Mouse (Mus musculus) embryo, embryonic 11.5 days (tissue): Measurements from ENCODE around the gene Cst9.
A peak's percentile ranks its signal among the peaks of the same experiment; 100 is the strongest.

Experiments
- DNase-seq: peaks from one replicate; pipeline ENCODE4 v3.0.0-alpha.2; 2012; ENCODE audit warnings: low read depth, low spot score

Cst9 gene

GRCm38 (mm10) chr2:148834912-148835311 lies at the start of gene Cst9:
Gene Cst9 (plus strand): TSS chr2:148835147.
- no peak for DNase-seq

DNA sequence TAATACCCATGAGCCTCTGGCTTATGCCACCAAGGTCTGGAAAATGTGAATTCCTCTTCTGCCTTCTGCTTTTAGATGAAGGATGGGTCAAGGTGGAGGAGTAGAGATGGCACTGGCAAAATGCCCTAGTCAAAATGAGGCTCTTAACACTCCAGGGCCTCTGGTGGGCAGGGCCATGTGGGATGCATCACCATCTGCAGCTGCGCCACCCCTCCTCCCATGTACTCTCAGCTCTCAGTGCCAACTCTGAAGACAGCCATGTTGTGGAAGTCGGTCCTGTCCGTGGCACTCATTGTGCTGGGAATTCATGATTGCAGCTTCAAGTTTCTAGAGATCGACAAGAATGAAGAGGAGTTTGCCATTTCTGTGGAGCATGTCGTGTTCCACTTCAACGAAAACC lies 45.8 kb upstream of the Cst9 start, which contains the start of gene Cst12:
Cst12 (plus strand) TSS at position 220 of the 400 bp plus-strand sequence.
- DNase-seq = no peak

DNA sequence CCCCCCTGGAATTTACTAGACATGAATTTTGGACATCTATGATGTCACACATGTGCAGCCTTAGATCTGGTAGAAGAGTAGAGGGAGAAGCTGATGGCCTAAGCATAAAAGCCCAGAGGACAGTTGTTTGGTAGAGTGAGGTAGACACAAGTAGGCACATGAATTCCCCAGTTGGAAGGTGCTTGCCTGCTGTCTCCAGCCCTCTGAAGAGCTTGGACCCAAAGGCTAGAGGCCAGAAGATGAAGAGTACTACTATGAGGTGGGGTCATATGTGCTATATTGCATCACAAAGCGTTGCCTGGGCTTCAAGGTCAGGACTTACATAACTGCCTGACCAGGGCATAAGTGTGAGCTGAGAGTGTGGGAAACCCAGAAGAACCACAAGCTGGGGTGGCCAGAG lies 36.5 kb upstream of the Cst9 start, which contains the start of gene Cst8:
Cst8 (plus strand) TSS at position 301 of the 400 bp plus-strand sequence.
- DNase-seq = no peak

- no peak for DNase-seq
Measured at GRCm38 (mm10) chr2:148801491-148801921, 33.4 kb upstream of the Cst9 start.

DNA sequence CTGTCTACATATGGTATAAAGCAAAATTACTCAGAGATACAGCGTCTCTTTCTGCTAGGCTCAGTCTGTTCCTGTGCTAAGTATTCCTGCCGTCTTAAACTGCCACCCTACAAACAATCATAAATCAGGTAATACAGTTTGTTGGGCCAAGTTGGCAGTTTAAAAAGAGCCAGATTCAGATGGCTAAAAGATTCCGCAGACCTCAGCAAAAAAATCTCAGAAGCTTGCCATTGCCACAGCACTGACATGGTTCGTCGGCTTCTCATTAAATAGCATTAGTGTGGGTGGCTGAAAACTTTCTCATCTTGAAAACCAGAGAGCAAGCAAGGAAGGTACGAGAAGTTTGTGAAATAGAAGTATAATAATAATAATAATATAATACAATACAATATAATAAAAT lies 28.3 kb upstream of the Cst9 start:
- DNase-seq = no peak

GRCm38 (mm10) chr2:148819909-148820308 lies 15.0 kb upstream of the Cst9 start, which contains the start of gene Cst13:
Gene Cst13 (plus strand): TSS chr2:148820081.
- DNase-seq = no peak

- DNase-seq = no peak
Measured at GRCm38 (mm10) chr2:148825986-148826385, 9.0 kb upstream of the Cst9 start.

DNA sequence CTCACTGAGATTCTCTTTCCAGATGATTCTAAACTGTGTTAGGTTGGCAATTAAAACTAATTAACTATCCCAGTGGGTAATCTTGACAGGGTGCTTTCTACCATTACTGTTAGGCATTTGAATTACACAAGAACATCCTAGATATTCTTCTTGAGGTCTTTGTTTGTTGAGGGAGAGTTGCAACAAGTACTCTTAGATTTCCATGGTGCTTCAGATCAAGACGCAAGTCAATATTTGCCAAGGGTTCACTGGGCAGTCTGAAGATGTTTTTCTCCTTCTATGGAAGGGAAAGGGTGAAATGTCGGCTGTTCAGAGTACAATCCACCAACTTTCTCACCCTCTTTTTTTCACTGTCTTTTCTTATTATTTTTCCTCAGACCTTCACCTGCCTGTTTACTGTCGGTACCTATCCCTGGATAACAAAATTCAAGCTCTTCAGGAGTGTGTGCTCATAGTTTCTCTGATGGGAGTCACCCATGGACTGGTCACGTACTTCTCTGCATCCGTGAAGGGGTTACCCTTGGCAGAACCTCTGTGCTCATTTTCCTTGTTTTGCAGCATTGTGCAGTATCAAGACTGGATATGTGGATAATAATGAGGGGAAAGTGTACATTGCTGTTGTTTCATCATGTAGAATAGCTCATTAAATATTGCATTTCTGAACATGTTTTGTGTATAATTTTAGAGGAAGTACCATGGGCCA lies 3.3 kb downstream of the Cst9 start:
- no peak for DNase-seq

DNA sequence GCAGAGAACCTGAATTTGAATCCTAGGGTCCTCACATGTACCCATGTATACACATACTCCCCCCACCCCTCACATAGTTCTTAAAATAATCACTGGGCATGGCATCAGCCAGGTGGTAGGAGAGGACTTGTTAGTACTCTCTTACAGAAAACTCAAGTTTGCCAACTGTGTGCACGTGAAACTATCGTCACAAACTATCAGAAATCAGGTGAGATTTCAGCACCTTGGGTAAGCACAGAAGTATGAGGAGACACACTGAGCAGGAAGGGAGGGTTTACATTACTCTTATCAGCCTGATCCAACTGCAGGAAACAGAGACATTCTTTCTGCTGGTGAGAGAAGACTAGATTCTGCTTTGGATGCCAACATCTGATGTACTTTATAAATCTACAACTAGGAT lies 4.3 kb downstream of the Cst9 start:
- no peak for DNase-seq

DNA sequence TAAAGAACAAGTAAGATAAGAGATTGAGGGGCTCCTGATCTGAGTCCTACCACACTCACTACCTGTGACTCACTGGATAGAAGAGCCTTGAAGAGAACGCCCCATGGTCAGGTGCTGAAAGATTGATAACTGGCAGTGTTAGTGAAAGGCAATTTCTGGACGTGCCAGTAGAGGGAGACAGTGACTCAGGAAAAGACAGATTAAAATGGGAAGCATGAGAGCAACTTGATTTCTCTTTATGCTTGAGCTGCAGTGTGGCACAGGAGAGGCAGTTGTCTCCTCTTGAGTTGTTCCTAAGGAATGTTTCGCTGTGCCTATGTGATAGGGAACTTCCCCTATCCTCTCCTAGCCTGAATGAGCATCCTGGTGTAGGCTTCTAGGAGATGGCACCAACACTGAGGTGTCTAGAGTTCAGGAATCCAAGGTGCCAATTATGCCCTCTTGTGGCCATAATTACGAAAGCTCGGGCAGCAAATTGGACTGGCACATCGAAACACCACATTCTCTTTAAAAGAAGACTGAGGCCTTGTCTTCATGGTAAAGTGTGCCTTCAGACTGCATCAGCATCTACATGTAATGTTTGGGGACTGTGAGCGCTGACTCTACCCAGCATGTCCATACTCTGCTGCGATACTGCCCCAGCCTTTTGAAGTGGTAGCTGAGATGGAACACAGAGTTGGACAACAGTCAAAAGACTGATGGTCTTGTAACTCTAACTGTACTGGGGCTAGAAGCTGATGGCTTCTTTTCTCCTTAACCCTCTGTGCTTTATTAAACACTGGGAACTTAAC lies 16.4 kb downstream of the Cst9 start:
- DNase-seq = peak; percentile 55

DNA sequence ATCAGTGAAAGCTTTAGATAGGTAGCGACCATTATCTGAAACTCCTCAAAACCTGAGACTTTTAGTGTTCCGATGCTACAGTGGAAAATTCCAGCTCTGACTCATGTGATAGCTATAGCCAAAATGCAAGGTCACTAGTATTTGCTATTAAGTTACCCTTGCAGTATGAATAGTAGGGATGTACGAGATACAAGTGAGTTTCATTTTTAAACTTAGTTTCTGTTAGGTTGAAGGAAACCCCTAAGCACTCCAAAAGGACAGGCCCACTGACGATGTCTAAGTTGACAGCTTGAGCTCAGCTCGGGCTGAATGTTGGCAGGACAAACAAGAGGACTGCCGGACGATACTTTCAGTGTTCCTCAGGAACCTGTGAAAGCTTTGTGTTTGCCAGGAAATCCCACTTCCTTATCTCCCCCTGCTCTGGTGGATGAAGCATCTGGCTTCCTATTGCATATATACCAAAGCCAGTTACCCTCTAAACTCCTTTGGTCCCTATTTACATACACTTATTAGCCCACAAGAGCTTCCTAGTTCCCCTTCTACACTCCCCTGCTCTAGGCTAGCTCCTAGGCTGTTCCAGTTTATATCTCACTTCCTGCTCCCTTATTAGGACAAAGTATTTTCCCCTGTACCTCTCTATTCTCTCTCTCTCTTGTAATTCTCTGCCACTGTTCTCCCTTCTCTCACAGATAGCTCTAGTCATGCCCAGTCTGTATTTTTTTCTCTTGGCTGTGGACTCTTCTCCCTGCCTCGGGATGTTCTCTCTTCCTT lies 21.9 kb downstream of the Cst9 start:
- DNase-seq = no peak

DNA sequence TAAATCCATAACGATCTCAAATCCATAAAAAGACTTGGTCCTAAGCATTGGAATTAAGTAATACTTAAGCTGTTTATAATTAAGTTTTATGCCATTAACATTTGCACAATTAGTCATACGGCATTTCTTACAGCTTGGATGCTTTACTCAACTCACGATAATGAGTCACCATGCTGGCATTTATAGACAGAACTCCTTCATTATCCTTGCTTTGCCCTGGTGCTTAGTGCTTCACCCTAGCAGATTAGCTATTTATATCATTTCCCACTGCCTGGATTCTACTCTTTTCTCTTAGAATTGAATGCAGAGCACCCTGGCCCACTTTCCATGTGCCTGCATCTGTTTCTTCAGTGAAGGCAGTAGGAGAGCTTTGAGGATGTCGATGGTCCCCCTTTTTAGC lies 22.6 kb downstream of the Cst9 start:
- DNase-seq = no peak

- no peak for DNase-seq
Measured at GRCm38 (mm10) chr2:148860993-148861392, 26.0 kb downstream of the Cst9 start.

- no peak for DNase-seq
Measured at GRCm38 (mm10) chr2:148861693-148862092, 26.7 kb downstream of the Cst9 start.

DNA sequence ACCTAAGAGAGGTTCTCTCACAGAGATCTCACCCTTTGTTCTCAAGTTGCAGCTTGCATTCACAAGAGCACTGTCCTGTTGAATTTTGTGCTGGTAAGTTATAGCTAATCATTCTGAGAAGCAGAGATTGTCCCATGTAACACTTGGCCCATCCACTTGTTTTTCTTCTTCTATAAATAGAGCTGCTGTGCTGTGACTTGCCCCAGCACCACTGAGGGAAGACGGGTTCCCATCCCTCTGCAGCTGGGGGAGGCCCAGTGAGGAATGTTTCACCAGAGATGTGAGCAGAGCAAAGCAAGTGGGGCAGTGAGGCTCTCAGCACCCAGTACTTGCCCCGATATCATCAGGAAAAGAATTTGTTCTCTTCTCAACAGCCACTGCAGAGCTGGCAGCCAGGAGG lies 30.0 kb downstream of the Cst9 start, which contains the start of gene 9230104L09Rik:
9230104L09Rik (minus strand) TSS at position 73 of the 400 bp plus-strand sequence.
- no peak for DNase-seq

DNA sequence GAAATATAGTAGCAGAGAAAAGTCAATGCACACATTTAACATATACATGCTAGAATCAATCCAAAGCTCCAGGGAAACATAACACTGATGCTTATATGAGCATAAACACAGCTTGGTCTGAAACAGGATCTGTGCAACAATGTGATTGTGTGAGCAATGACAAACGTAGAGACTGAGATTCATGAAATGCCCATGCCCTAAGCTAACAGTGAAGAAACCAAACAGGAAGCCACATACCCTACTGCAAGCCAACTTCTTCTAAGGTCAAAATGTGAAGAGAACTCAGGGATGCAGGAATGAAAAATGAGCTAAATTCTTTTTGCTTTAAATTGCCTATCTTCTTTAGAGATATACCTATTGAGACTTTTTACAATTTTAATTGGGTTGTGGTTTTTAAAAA lies 34.0 kb downstream of the Cst9 start:
- DNase-seq = no peak

DNA sequence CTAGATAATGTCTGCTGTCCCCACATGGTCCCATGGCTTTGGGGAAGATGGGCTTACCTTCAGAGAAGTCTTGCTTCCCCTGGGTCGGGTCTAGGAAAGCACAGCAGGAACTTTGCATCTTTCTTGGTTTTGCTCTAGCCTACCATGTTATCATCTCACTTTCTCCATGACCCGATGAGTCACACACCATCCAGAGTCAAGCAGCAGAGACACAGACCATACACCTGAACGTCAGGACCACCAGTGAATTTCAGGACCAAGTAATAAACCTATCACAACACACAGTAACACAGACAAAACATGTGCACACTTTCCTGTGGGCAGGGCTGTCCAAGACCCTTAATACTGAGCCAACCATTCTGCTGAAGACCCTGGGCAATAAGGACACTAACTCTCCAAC lies 35.6 kb downstream of the Cst9 start:
- no peak for DNase-seq

- no peak for DNase-seq
Measured at GRCm38 (mm10) chr2:148872860-148873259, 37.9 kb downstream of the Cst9 start.

DNA sequence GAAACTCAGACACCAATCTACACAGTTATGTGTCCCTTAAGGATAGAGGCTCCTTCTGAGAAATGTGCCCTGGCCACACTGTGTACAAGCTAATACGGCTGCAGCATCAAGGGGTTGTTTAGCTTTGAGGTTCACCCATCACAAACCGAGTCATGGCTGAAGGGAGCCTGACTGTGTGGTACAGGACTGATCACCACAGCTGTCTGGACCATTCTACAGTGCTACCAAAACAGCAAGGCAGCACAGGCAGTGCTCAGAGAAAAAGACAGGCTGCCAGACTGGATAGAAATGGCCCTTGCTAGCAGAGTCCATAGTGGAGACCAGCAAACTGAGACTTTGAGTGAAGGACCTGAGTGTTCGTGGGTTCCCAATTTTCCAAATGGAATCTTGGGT lies 39.3 kb downstream of the Cst9 start:
- DNase-seq = no peak

- DNase-seq = no peak
Measured at GRCm38 (mm10) chr2:148874617-148875334, 39.8 kb downstream of the Cst9 start.

DNA sequence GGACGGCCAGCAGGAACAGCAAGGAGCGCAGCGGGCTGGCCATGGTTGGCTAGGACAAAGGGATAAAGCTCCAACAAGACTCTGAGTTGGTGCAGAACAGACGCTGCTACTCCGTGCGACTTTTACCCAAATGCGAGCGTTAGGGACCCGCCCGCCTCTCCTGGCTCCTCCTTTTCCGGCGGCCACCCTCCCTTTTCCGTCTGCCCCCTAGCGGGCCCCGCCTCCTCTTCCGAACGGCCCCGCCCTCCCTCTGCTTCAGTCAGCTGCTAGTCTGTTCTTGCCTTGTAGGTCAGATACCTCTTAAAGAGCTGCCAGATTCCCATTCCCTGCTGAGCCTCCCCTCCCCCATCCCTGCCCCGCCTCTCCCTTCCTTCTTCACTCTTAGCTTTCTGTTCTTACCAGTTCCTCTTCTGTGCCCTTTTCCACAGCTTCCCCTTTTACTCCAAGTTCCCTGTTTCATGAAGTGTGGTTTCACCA lies 40.4 kb downstream of the Cst9 start, which contains the start of gene Cst3:
Cst3 (minus strand) TSS at position 358 of the 477 bp plus-strand sequence.
- DNase-seq = peak; percentile 73
